Mouse (Mus musculus) liver, embryonic 14.5 days (tissue): ENCODE results near the gene Gm16223.

Source experiments
- CTCF ChIP-seq: IDR thresholded peaks from 2 replicates; pipeline ENCODE4 v1.5.1; 2016; ENCODE audit warnings: antibody characterized with exemption, low read depth, control low read depth
- EP300 ChIP-seq: IDR thresholded peaks from 2 replicates; pipeline ENCODE4 v1.6.1; 2016; ENCODE audit warnings: antibody characterized with exemption, low read depth

GRCm38 (mm10) chr5:42228631-42229030 lies 160.9 kb downstream of the Gm16223 start:
- TF ChIP-seq CTCF (no peak), EP300 (no peak)
